Mouse (Mus musculus): ENCODE data around the gene Plch1. TPM values are rescaled to one million over a fixed set of nuclear protein-coding genes. Genes with fewer than 3 reads are reported as not detected.

Gene Plch1
- polyA plus RNA-seq, 1 experiment from 2014 or later, result 0.49 TPM

GRCm38 (mm10) chr3:63665307-63665706, 234.0 kb downstream of the Plch1 start:
- ATAC-seq (ENCODE audit: extremely low read depth, insufficient number of reproducible peaks, low FRiP score, low TSS enrichment), result no peak
- Histone ChIP-seq H3K4me3 (no peak overlapping the region), H3K36me3 (no peaks in the 10 kb centered on the region), H3K9me3 (no peaks in the 10 kb centered on the region), H3K4me2 (no peak overlapping the region), H3K4me1 (0 out of 2 replicates have a peak, but pooled peaks cover 2% of the 10 kb centered on the region), H3K27me3 (replicated peaks) (no peaks in the 10 kb centered on the region), H3K27ac (replicated peaks) (no peak overlapping the region), H3K9ac (no peak overlapping the region)
- WGBS, result 69% methylated on average over 3 of the region's 3 CpGs

- no peak overlapping the region for H3K4me2 ChIP-seq
- no peak overlapping the region for H3K9ac ChIP-seq
- H3K4me1 ChIP-seq, result 0 out of 2 replicates have a peak, but pooled peaks cover 2% of the 10 kb centered on the region
- H3K27ac ChIP-seq (replicated peaks), result no peak overlapping the region
- H3K27me3 ChIP-seq (replicated peaks), result no peaks in the 10 kb centered on the region
- no peak overlapping the region for H3K4me3 ChIP-seq
- H3K9me3 ChIP-seq, result no peaks in the 10 kb centered on the region
- no peaks in the 10 kb centered on the region for H3K36me3 ChIP-seq
- WGBS, result 81% methylated on average over 6 of the region's 6 CpGs
- no peak for ATAC-seq (ENCODE audit: extremely low read depth, insufficient number of reproducible peaks, low FRiP score, low TSS enrichment)
These were observed 234.6 kb downstream of the Plch1 start for GRCm38 (mm10) chr3:63664575-63665243.

Other genes with a start within 250 kb of the Plch1 start
- 5.1 and 5.2 TPM in 2 replicates for gene E130311K13Rik, start 30.0 kb upstream of the Plch1 start, polyA plus RNA-seq (2015; fragmentation: Nextera tagmentation; extraction: Ambion mirVana)
- 9.0 and 10.0 TPM in 2 replicates for gene Slc33a1, start 65.3 kb upstream of the Plch1 start, polyA plus RNA-seq (2015; fragmentation: Nextera tagmentation; extraction: Ambion mirVana)
- 35.4 and 36.9 TPM in 2 replicates for gene Gmps, start 76.6 kb upstream of the Plch1 start, polyA plus RNA-seq (2015; fragmentation: Nextera tagmentation; extraction: Ambion mirVana)
- gene Vmn2r1, start 182.1 kb upstream of the Plch1 start, polyA plus RNA-seq (2015; fragmentation: Nextera tagmentation; extraction: Ambion mirVana), result 0.03 TPM in 1 of 2 replicates, not detected in the other
- gene Vmn2r2, start 242.5 kb upstream of the Plch1 start, polyA plus RNA-seq (2015; fragmentation: Nextera tagmentation; extraction: Ambion mirVana), result not detected in 2 replicates